Mouse (Mus musculus) bone marrow, adult 2 months (tissue): ENCODE data around the gene Cpm.

Experiments used
- CTCF ChIP-seq: fragments of 200-500 bp; IDR thresholded peaks from 2 replicates; pipeline ENCODE4 v1.5.1; 2011; ENCODE audit warnings: low read length, control low read depth; ENCODE audit not compliant: control insufficient read depth, insufficient read depth
- POLR2A ChIP-seq: fragments of 200-500 bp; IDR thresholded peaks from 2 replicates; pipeline ENCODE4 v1.6.1; 2011; ENCODE audit warnings: low read depth, mild to moderate bottlenecking, control low read depth, low read length, borderline replicate concordance; ENCODE audit not compliant: control insufficient read depth

DNA sequence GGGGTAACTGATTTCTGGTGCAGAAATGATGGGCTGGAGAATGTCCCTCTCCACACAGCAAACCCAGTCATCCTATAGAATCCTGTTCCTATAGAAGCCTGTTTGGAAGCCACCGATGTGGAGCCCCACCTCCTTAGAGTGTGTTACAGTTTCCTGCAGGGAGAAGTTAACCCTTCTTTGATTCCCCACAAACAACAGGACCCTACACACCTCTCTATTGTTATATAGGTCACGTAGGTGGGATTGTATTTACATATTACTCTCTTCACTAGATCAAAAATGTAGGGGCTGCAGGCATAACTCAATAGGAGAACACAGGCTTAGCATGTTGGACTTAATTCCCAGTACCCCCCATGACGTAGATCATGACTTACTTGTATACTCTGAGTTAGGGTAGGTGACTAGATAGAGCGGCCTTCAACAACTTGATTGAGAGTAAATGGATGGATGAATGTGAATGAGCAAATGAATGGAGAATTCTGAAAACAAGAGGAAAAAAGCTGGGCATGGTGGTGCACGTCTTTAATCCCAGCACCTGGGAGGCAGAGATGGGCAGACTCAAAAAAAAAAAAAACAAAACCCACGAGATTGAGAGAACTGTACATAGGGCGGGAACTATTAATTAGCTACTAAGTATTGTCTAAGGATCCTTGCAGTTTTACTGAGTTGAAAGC is 27.8 kb downstream of the Cpm start:
- no peak for TF ChIP-seq CTCF
- TF ChIP-seq POLR2A: no peak
